Mouse (Mus musculus): ENCODE results near the gene Tmem107.

Tmem107 gene

GRCm38 (mm10) chr11:69105796-69106195 lies 35.2 kb downstream of the Tmem107 start:
- DNase-seq (ENCODE audit: low spot score in 2 of 2): no peak

GRCm38 (mm10) chr11:69106299-69106698 lies 35.7 kb downstream of the Tmem107 start:
- no peak for DNase-seq (ENCODE audit: low spot score in 2 of 2)

- no peak for DNase-seq (ENCODE audit: low spot score in 2 of 2)
These were observed 36.2 kb downstream of the Tmem107 start for GRCm38 (mm10) chr11:69106842-69107241.

- no peak for DNase-seq (ENCODE audit: low spot score in 2 of 2)
These were observed 37.1 kb downstream of the Tmem107 start for GRCm38 (mm10) chr11:69107676-69108075.

- no peak for DNase-seq (ENCODE audit: low spot score in 2 of 2)
These were observed 37.6 kb downstream of the Tmem107 start for GRCm38 (mm10) chr11:69108223-69108622.

GRCm38 (mm10) chr11:69109032-69109900 lies 38.7 kb downstream of the Tmem107 start:
- DNase-seq (ENCODE audit: low spot score in 2 of 2): no peak

- DNase-seq (ENCODE audit: low spot score in 2 of 2): peak; percentile 86 to 92
These were observed 39.9 kb downstream of the Tmem107 start for GRCm38 (mm10) chr11:69110319-69111046.

- no peak for DNase-seq (ENCODE audit: low spot score in 2 of 2)
These were observed 40.6 kb downstream of the Tmem107 start for GRCm38 (mm10) chr11:69111051-69111810.

- DNase-seq (ENCODE audit: low spot score in 2 of 2): no peak
These were observed 41.3 kb downstream of the Tmem107 start for GRCm38 (mm10) chr11:69111865-69112264.

GRCm38 (mm10) chr11:69114018-69114417 lies 43.4 kb downstream of the Tmem107 start:
- no peak for DNase-seq (ENCODE audit: low spot score in 2 of 2)

- DNase-seq (ENCODE audit: low spot score in 2 of 2): no peak
These were observed 44.0 kb downstream of the Tmem107 start for GRCm38 (mm10) chr11:69114621-69115020.

- DNase-seq (ENCODE audit: low spot score in 2 of 2): no peak
These were observed 46.2 kb downstream of the Tmem107 start for GRCm38 (mm10) chr11:69116843-69117242.

- DNase-seq (ENCODE audit: low spot score in 2 of 2): peak in 1 of 2 experiments; percentile 49
These were observed 47.4 kb downstream of the Tmem107 start for GRCm38 (mm10) chr11:69117737-69118695.

GRCm38 (mm10) chr11:69118765-69119164 lies 48.2 kb downstream of the Tmem107 start:
- DNase-seq (ENCODE audit: low spot score in 2 of 2): peak; percentile 66 to 78

- no peak for DNase-seq (ENCODE audit: low spot score in 2 of 2)
These were observed 49.0 kb downstream of the Tmem107 start for GRCm38 (mm10) chr11:69119446-69120155.

GRCm38 (mm10) chr11:69120221-69121000 lies 49.8 kb downstream of the Tmem107 start, which contains the start of gene Hes7:
Gene Hes7 (plus strand): TSS chr11:69120404.
- no peak for DNase-seq (ENCODE audit: low spot score in 2 of 2)

GRCm38 (mm10) chr11:69121001-69121740 lies 50.6 kb downstream of the Tmem107 start:
- DNase-seq (ENCODE audit: low spot score in 2 of 2): peak in 1 of 2 experiments; percentile 16

GRCm38 (mm10) chr11:69121741-69122335 lies 51.2 kb downstream of the Tmem107 start:
- DNase-seq (ENCODE audit: low spot score in 2 of 2): no peak

All from spleen, postnatal 14 days (tissue).